Mouse (Mus musculus) stomach, postnatal 0 days (tissue): ENCODE results near the gene Best2.

ENCODE experiments used
- CTCF ChIP-seq: IDR thresholded peaks from 2 replicates; pipeline ENCODE4 v1.5.1; 2016; ENCODE audit warnings: antibody characterized with exemption, low read depth, mild to moderate bottlenecking, moderate library complexity
- EP300 ChIP-seq: optimal IDR thresholded peaks from 2 replicates; pipeline ENCODE3; 2016; ENCODE audit warnings: antibody characterized with exemption

DNA sequence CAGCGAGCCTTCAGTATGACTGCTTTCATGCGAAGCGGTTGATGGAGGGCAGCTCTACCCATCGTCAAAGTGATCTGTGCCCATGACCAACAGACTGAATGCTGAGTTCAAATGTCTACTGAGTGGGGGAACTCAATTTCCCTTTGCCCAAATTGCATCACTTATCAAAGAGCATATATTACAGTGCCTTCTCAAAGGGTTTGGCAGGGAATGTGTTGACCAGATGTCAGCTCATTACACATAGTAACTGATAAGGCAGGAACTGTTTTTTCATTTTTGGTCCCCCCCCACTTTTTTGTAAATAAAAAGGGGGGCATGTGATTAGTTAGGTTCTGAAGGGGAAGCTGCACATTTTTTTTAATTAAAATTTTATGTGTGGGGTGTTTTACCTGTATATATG is 48.3 kb upstream of the Best2 start:
- TF ChIP-seq CTCF, result no peak
- no peak for TF ChIP-seq EP300
